Mouse (Mus musculus) forebrain, postnatal 0 days (tissue): ENCODE results near the gene Alg9. TPM values are rescaled to one million over a fixed set of nuclear protein-coding genes. Genes with fewer than 3 reads are reported as not detected.

Experiments used
- ATAC-seq: fragments of 200-750 bp; cut with Nextera tagmentation; 2 replicates; pipeline ENCODE4 v1.8.0; 2017; ENCODE audit warnings: mild to moderate bottlenecking, moderate library complexity
- DNase-seq: peaks from one replicate; pipeline ENCODE4 v3.0.0-alpha.2; 2015
- H3K27ac ChIP-seq: fragments of 300-500 bp; sonication (generic); 2 replicates; pipeline ENCODE4 v1.5.1; 2014; ENCODE audit warnings: low read depth, mild to moderate bottlenecking, antibody characterized with exemption, low read length, moderate library complexity, mixed read lengths
- H3K27me3 ChIP-seq: fragments of 300-500 bp; sonication (generic); 2 replicates; pipeline ENCODE4 v1.6.1; 2014; ENCODE audit warnings: mild to moderate bottlenecking, low read length, mixed read lengths; ENCODE audit not compliant: insufficient read depth
- H3K36me3 ChIP-seq: fragments of 300-500 bp; sonication (generic); 2 replicates; pipeline ENCODE4 v1.6.1; 2014; ENCODE audit warnings: mild to moderate bottlenecking, moderate library complexity; ENCODE audit not compliant: insufficient read depth
- H3K4me1 ChIP-seq: fragments of 300-500 bp; sonication (generic); 2 replicates; pipeline ENCODE4 v1.6.1; 2014; ENCODE audit warnings: antibody characterized with exemption; ENCODE audit not compliant: insufficient read depth
- H3K4me2 ChIP-seq: fragments of 300-500 bp; sonication (generic); 2 replicates; pipeline ENCODE4 v1.6.1; 2014; ENCODE audit warnings: low read depth, mild to moderate bottlenecking, moderate library complexity
- H3K4me3 ChIP-seq: fragments of 300-500 bp; sonication (generic); 2 replicates; pipeline ENCODE4 v1.5.1; 2014; ENCODE audit warnings: low read depth, low read length, mixed read lengths
- H3K9ac ChIP-seq: fragments of 300-500 bp; sonication (generic); 2 replicates; pipeline ENCODE4 v1.6.1; 2014; ENCODE audit warnings: mild to moderate bottlenecking
- H3K9me3 ChIP-seq: fragments of 300-500 bp; sonication (generic); 2 replicates; pipeline ENCODE4 v1.6.1; 2016; ENCODE audit warnings: low read length
- CTCF ChIP-seq: sonication (generic); IDR thresholded peaks from 2 replicates; pipeline ENCODE4 v1.5.1; 2016; ENCODE audit warnings: antibody characterized with exemption, control low read depth, low read depth
- WGBS: fragments of 180-500 bp; shearing (Covaris S2); extraction: QIAGEN DNeasy Blood & Tissue Kit; methylation state at CpG from one replicate; pipeline ENCODE4 v1.1.7; 2014; 5-methylcytosine and 5-hydroxymethylcytosine counted together
- polyA plus RNA-seq: library from polyadenylated mRNA; unstranded; fragments of >200 nt; fragmentation: Nextera tagmentation; extraction: Ambion mirVana; gene quantifications from 2 replicates; pipeline ENCODE4 v1.2.1, GENCODE M21; 2015
- total RNA-seq: library from RNA; depleted of rRNA; stranded (reverse); fragments of >200 nt; gene quantifications from 2 replicates; pipeline ENCODE4 v1.2.3, GENCODE M21; 2014

Gene Alg9
- total and polyA plus RNA-seq, 2 experiments from 2014 or later, result 53.7 to 74.2 TPM

- H3K4me1 ChIP-seq, result 0 out of 2 replicates have a peak, but pooled peaks cover 3% of the 10 kb centered on the region
- TF ChIP-seq CTCF, result no peak
- H3K36me3 ChIP-seq, result peaks cover 26% of the 10 kb centered on the region
- no peaks in the 10 kb centered on the region for H3K9me3 ChIP-seq
- 2% methylated on average over 30 of the region's 30 CpGs for WGBS
- DNase-seq (peak; percentile 67), ATAC-seq (peak; percentile 79)
- H3K4me2 ChIP-seq, result peak overlapping the region; percentile 75
- no peaks in the 10 kb centered on the region for H3K27me3 ChIP-seq
- peak overlapping the region; percentile 88 for H3K4me3 ChIP-seq
- peak overlapping the region; percentile 95 for H3K9ac ChIP-seq
- peak overlapping the region; percentile 91 for H3K27ac ChIP-seq
Observed at GRCm38 (mm10) chr9:50775662-50776126, 875 bp downstream of the Alg9 start.

GRCm38 (mm10) chr9:50776162-50776760 lies 1.4 kb downstream of the Alg9 start:
- Histone ChIP-seq H3K9ac (peak overlapping the region; percentile 95), H3K27ac (peak overlapping the region; percentile 91), H3K36me3 (peaks cover 32% of the 10 kb centered on the region), H3K4me2 (peak overlapping the region; percentile 75), H3K4me1 (0 out of 2 replicates have a peak, but pooled peaks cover 3% of the 10 kb centered on the region), H3K9me3 (no peaks in the 10 kb centered on the region), H3K4me3 (peak overlapping the region; percentile 88), H3K27me3 (no peaks in the 10 kb centered on the region)
- ATAC-seq (no peak), DNase-seq (no peak)
- WGBS, result 62% methylated on average over 11 of the region's 11 CpGs
- no peak for TF ChIP-seq CTCF

GRCm38 (mm10) chr9:50782155-50782554 lies 7.3 kb downstream of the Alg9 start:
- Histone ChIP-seq H3K27me3 (no peaks in the 10 kb centered on the region), H3K9ac (no peak overlapping the region), H3K36me3 (peaks cover 65% of the 10 kb centered on the region), H3K9me3 (no peaks in the 10 kb centered on the region), H3K27ac (no peak overlapping the region), H3K4me1 (no peaks in the 10 kb centered on the region), H3K4me2 (no peak overlapping the region), H3K4me3 (no peak overlapping the region)
- DNase-seq (no peak), ATAC-seq (no peak)
- 67% methylated on average over 2 of the region's 2 CpGs for WGBS
- peak; percentile 61 for TF ChIP-seq CTCF

GRCm38 (mm10) chr9:50795266-50795665 lies 20.4 kb downstream of the Alg9 start:
- WGBS, result 79% methylated on average over 3 of the region's 3 CpGs
- Histone ChIP-seq H3K27ac (no peak overlapping the region), H3K4me2 (no peak overlapping the region), H3K27me3 (no peaks in the 10 kb centered on the region), H3K4me3 (no peak overlapping the region), H3K9ac (no peak overlapping the region), H3K4me1 (no peaks in the 10 kb centered on the region), H3K9me3 (no peaks in the 10 kb centered on the region), H3K36me3 (peaks cover 56% of the 10 kb centered on the region)
- no peak for DNase-seq
- ATAC-seq, result no peak
- no peak for TF ChIP-seq CTCF

- TF ChIP-seq CTCF, result no peak
- no peak overlapping the region for H3K4me2 ChIP-seq
- H3K27me3 ChIP-seq, result no peaks in the 10 kb centered on the region
- no peaks in the 10 kb centered on the region for H3K9me3 ChIP-seq
- no peaks in the 10 kb centered on the region for H3K4me1 ChIP-seq
- DNase-seq, result no peak
- no peak overlapping the region for H3K9ac ChIP-seq
- H3K36me3 ChIP-seq, result peaks cover 58% of the 10 kb centered on the region
- no peak for ATAC-seq
- no peak overlapping the region for H3K27ac ChIP-seq
- 90% methylated on average over 8 of the region's 8 CpGs for WGBS
- no peak overlapping the region for H3K4me3 ChIP-seq
Observed at GRCm38 (mm10) chr9:50796776-50797175, 22.0 kb downstream of the Alg9 start.

DNA sequence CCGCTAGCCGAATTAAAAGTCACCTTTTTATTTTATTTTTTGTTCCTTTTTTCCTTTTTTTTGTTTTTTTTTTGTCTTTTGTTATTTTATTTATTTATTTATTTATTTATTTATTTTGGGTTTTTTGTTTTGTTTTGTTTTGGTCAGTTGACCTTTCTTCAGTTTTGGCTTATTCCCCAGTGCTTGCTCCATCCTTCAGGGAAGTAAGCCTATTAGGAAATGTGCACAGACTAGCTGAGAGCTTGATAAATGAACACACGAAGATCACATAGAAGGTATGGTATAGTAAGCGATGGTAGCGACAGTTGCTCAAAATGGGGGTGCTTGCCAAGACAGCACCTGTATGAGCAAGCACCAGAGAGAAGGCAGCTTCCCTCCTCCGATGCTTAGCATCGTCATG lies 22.8 kb downstream of the Alg9 start:
- TF ChIP-seq CTCF, result no peak
- Histone ChIP-seq H3K4me2 (no peak overlapping the region), H3K9ac (no peak overlapping the region), H3K27me3 (no peaks in the 10 kb centered on the region), H3K36me3 (peaks cover 57% of the 10 kb centered on the region), H3K4me1 (no peaks in the 10 kb centered on the region), H3K9me3 (no peaks in the 10 kb centered on the region), H3K27ac (no peak overlapping the region), H3K4me3 (no peak overlapping the region)
- 91% methylated on average over 7 of the region's 7 CpGs for whole genome bisulfite sequencing
- DNase-seq, result no peak
- no peak for ATAC-seq

DNA sequence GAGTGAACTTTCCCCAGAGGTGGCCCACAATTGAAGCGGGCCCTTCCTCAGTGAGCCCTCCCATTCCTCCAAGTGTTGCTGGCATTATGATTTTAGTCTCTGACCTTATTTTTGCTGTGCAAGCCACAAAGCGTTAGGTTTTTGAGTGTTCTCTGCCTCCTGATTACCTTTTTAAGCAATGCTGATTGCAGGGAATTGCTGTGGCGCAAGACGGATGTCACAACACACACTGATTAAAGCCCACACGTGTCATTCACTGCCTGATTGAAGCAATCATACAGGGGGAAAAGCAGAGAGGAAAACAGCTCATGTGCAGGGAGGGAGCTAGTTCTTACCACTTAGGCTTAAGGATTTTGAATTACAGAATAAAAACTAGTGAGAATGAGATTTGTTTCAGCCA lies 23.5 kb downstream of the Alg9 start:
- H3K4me3 ChIP-seq, result no peak overlapping the region
- TF ChIP-seq CTCF, result no peak
- H3K4me1 ChIP-seq, result no peaks in the 10 kb centered on the region
- H3K9me3 ChIP-seq, result no peaks in the 10 kb centered on the region
- H3K4me2 ChIP-seq, result no peak overlapping the region
- H3K27me3 ChIP-seq, result no peaks in the 10 kb centered on the region
- 55% methylated on average over 5 of the region's 5 CpGs for WGBS
- H3K27ac ChIP-seq, result no peak overlapping the region
- ATAC-seq (peak; percentile 60), DNase-seq (no peak)
- H3K36me3 ChIP-seq, result peaks cover 61% of the 10 kb centered on the region
- no peak overlapping the region for H3K9ac ChIP-seq
